Mouse (Mus musculus) liver, adult 2 months (tissue): ENCODE results near the gene Iffo2. TPM values are rescaled to one million over a fixed set of nuclear protein-coding genes. Genes with fewer than 3 reads are reported as not detected.

Experiments used
- DNase-seq: peaks from one replicate; pipeline ENCODE4 v3.0.0-alpha.2; 2011; ENCODE audit warnings: low read depth, low spot score; ENCODE audit errors: extremely low read depth
- H3K27ac ChIP-seq: fragments of 200-500 bp; replicated peaks from 2 replicates; pipeline ENCODE4 v1.5.1; 2012; ENCODE audit warnings: low read depth, mild to moderate bottlenecking, control low read depth, inconsistent platforms, low read length; ENCODE audit not compliant: insufficient read depth
- H3K27me3 ChIP-seq: fragments of 200-500 bp; 2 replicates; pipeline ENCODE4 v1.6.1; 2012; ENCODE audit warnings: mild to moderate bottlenecking, moderate library complexity, low read length, inconsistent platforms; ENCODE audit not compliant: control insufficient read depth, insufficient read depth
- H3K36me3 ChIP-seq: fragments of 200-500 bp; 2 replicates; pipeline ENCODE4 v1.6.1; 2012; ENCODE audit warnings: low read length, inconsistent platforms; ENCODE audit not compliant: control insufficient read depth, insufficient read depth
- H3K4me1 ChIP-seq: fragments of 200-500 bp; 2 replicates; pipeline ENCODE4 v1.6.1; 2011; ENCODE audit warnings: low read length; ENCODE audit not compliant: control insufficient read depth, insufficient read depth
- H3K4me3 ChIP-seq: fragments of 200-500 bp; 2 replicates; pipeline ENCODE4 v1.5.1; 2011; ENCODE audit warnings: low read depth, mild to moderate bottlenecking, control low read depth, low read length, moderate library complexity; ENCODE audit not compliant: insufficient read depth
- H3K79me2 ChIP-seq: fragments of 200-500 bp; 2 replicates; pipeline ENCODE4 v1.6.1; 2012; ENCODE audit warnings: inconsistent platforms, mild to moderate bottlenecking, low read length, moderate library complexity; ENCODE audit not compliant: control insufficient read depth, insufficient read depth
- H3K9ac ChIP-seq: fragments of 200-500 bp; 2 replicates; pipeline ENCODE4 v1.6.1; 2012; ENCODE audit warnings: low read depth, mild to moderate bottlenecking, control low read depth, inconsistent platforms, low read length
- CTCF ChIP-seq: fragments of 200-500 bp; IDR thresholded peaks from 2 replicates; pipeline ENCODE4 v1.5.1; 2011; ENCODE audit warnings: low read depth, low read length, control low read depth
- POLR2A ChIP-seq: fragments of 200-500 bp; IDR thresholded peaks from 2 replicates; pipeline ENCODE4 v1.6.1; 2011; ENCODE audit warnings: low read length, control low read depth; ENCODE audit not compliant: insufficient read depth; ENCODE audit errors: extremely low read depth
- WGBS: fragments of 180-500 bp; shearing (Covaris S2); methylation state at CpG from one replicate; pipeline ENCODE4 v1.1.7; 2018; 5-methylcytosine and 5-hydroxymethylcytosine counted together
- polyA plus RNA-seq: library from polyadenylated mRNA; depleted of rRNA; stranded (reverse); fragments of >200 nt; gene quantifications from 2 replicates; pipeline ENCODE4 v1.2.3, GENCODE M21; 2012
- total RNA-seq: library from RNA; depleted of rRNA; stranded (reverse); fragments of >200 nt; gene quantifications from 2 replicates; pipeline ENCODE4 v1.2.3, GENCODE M21; 2014

The Iffo2 gene
- total and polyA plus RNA-seq, 2 experiments, result 4.3 to 7.0 TPM

- DNase-seq, result no peak
- Histone ChIP-seq H3K27ac (no peak overlapping the region), H3K4me3 (no peak overlapping the region)
Observed at GRCm38 (mm10) chr4:139606732-139607131, 76.4 kb downstream of the Iffo2 start.

GRCm38 (mm10) chr4:139608975-139609374 is 78.6 kb downstream of the Iffo2 start:
- H3K4me3 ChIP-seq, result no peak overlapping the region

More at GRCm38 (mm10) chr4:139606732-139607131, 76.4 kb downstream of the Iffo2 start:
- WGBS, result 87% methylated on average over 5 of the region's 5 CpGs
- H3K79me2 ChIP-seq, result peaks cover 3% of the 10 kb centered on the region; the same call in 1 of the 2 replicates
- no peak for TF ChIP-seq CTCF
- TF ChIP-seq POLR2A, result no peak
- no peaks in the 10 kb centered on the region; the same call in 1 of the 2 replicates for H3K36me3 ChIP-seq
- no peak overlapping the region for H3K9ac ChIP-seq
- no peaks in the 10 kb centered on the region for H3K27me3 ChIP-seq
- H3K4me1 ChIP-seq, result peaks cover 6% of the 10 kb centered on the region

GRCm38 (mm10) chr4:139610954-139611353 is 80.6 kb downstream of the Iffo2 start:
- DNase-seq, result no peak
- Histone ChIP-seq H3K4me1 (no peaks in the 10 kb centered on the region; the same call in 1 of the 2 replicates), H3K4me3 (no peak overlapping the region), H3K36me3 (peaks cover 20% of the 10 kb centered on the region), H3K79me2 (peaks cover 4% of the 10 kb centered on the region; the same call in 1 of the 2 replicates), H3K9ac (no peak overlapping the region), H3K27ac (no peak overlapping the region), H3K27me3 (no peaks in the 10 kb centered on the region)
- 68% methylated on average over 6 of the region's 6 CpGs for WGBS
- no peak for TF ChIP-seq POLR2A
- TF ChIP-seq CTCF, result no peak

More at GRCm38 (mm10) chr4:139608975-139609374, 78.6 kb downstream of the Iffo2 start:
- no peak for DNase-seq
- TF ChIP-seq CTCF (no peak), POLR2A (no peak)
- H3K9ac ChIP-seq, result no peak overlapping the region
- H3K27me3 ChIP-seq, result no peaks in the 10 kb centered on the region
- no peak overlapping the region for H3K27ac ChIP-seq
- H3K79me2 ChIP-seq, result no peaks in the 10 kb centered on the region
- no peaks in the 10 kb centered on the region for H3K4me1 ChIP-seq
- H3K36me3 ChIP-seq, result peaks cover 7% of the 10 kb centered on the region
- WGBS, result 64% methylated on average over 4 of the region's 4 CpGs

GRCm38 (mm10) chr4:139611542-139611953 is 81.2 kb downstream of the Iffo2 start:
- no peaks in the 10 kb centered on the region for H3K27me3 ChIP-seq
- peak; percentile 91 for TF ChIP-seq CTCF
- no peak for TF ChIP-seq POLR2A
- peaks cover 20% of the 10 kb centered on the region for H3K36me3 ChIP-seq
- H3K79me2 ChIP-seq, result peaks cover 4% of the 10 kb centered on the region; the same call in 1 of the 2 replicates
- no peak overlapping the region for H3K9ac ChIP-seq
- H3K4me1 ChIP-seq, result no peaks in the 10 kb centered on the region; the same call in 1 of the 2 replicates
- DNase-seq, result peak; percentile 43
- no peak overlapping the region for H3K27ac ChIP-seq
- WGBS, result 24% methylated on average over 10 of the region's 10 CpGs
- no peak overlapping the region for H3K4me3 ChIP-seq

GRCm38 (mm10) chr4:139614524-139615260 is 84.3 kb downstream of the Iffo2 start:
- peaks cover 20% of the 10 kb centered on the region for H3K36me3 ChIP-seq
- 89% methylated on average over 21 of the region's 21 CpGs for WGBS
- H3K27me3 ChIP-seq, result no peaks in the 10 kb centered on the region
- H3K27ac ChIP-seq, result no peak overlapping the region
- TF ChIP-seq CTCF, result 0 out of 2 replicates have a peak, but pooled peaks have one; percentile 16
- no peak for TF ChIP-seq POLR2A
- H3K4me1 ChIP-seq, result no peaks in the 10 kb centered on the region; the same call in 1 of the 2 replicates
- DNase-seq, result peak; percentile 67
- no peak overlapping the region for H3K4me3 ChIP-seq
- H3K9ac ChIP-seq, result no peak overlapping the region
- H3K79me2 ChIP-seq, result peaks cover 4% of the 10 kb centered on the region; the same call in 1 of the 2 replicates

GRCm38 (mm10) chr4:139616276-139617000 is 86.1 kb downstream of the Iffo2 start:
- WGBS, result 74% methylated on average over 24 of the region's 24 CpGs
- H3K27ac ChIP-seq, result peak overlapping the region; percentile 30; the same call in 1 of the 2 replicates

More at GRCm38 (mm10) chr4:139616276-139617000, 86.1 kb downstream of the Iffo2 start:
- peak overlapping the region; percentile 27 for H3K9ac ChIP-seq
- H3K36me3 ChIP-seq, result peaks cover 20% of the 10 kb centered on the region
- no peaks in the 10 kb centered on the region for H3K27me3 ChIP-seq
- H3K4me3 ChIP-seq, result peak overlapping the region; percentile 60
- no peak for TF ChIP-seq POLR2A
- TF ChIP-seq CTCF, result no peak
- H3K4me1 ChIP-seq, result no peaks in the 10 kb centered on the region; the same call in 1 of the 2 replicates
- DNase-seq, result peak; percentile 33
- peaks cover 4% of the 10 kb centered on the region; the same call in 1 of the 2 replicates for H3K79me2 ChIP-seq
